ENCODE assay signal across 19 mouse cellular contexts in genomic region chr8:122078321-122078720, GRCm38 (mm10).
A peak's percentile ranks its signal among the peaks of the same experiment; 100 is the strongest.
DNase-seq lines count a peak whose midpoint lies in the region; ATAC-seq lines count a peak whose summit lies in the region.
"Had no signal": no experiment of that assay in that cellular context is flagged by ENCODE, and none has a peak within 500 bp of the region (broad histone marks: within the 10 kb centered on the region; RNA-seq: fewer than 3 reads in every experiment).

No protein-coding gene starts in this region.

- peaks cover 49% of the 10 kb centered on the region for H3K4me1 ChIP-seq in forebrain, embryonic 10.5 days
- H3K4me1 ChIP-seq in forebrain, embryonic 14.5 days (ENCODE audit: control insufficient read depth, insufficient read depth, low read length) = no peaks in the 10 kb centered on the region
- H3K4me1 ChIP-seq in hindbrain, embryonic 12.5 days = 0 out of 2 replicates have a peak, but pooled peaks cover 5% of the 10 kb centered on the region
- no peaks in the 10 kb centered on the region for H3K4me1 ChIP-seq in hindbrain, embryonic 11.5 days (replicated peaks; ENCODE audit: control insufficient read depth, insufficient read depth, low read length)
- H3K4me1 ChIP-seq: forebrain, embryonic 15.5 days had no signal

- peak overlapping the region; percentile 51; the same call in 1 of the 2 replicates for H3K27ac ChIP-seq in forebrain, embryonic 10.5 days
- H3K27ac ChIP-seq in forebrain, embryonic 14.5 days (ENCODE audit: low read depth, low read length) = no peak overlapping the region
- H3K27ac ChIP-seq in hindbrain, embryonic 12.5 days = no peak overlapping the region
- no peak overlapping the region for H3K27ac ChIP-seq in hindbrain, embryonic 11.5 days (ENCODE audit: low read depth, low read length)
- H3K27ac ChIP-seq: forebrain, embryonic 15.5 days; heart, adult 2 months; hindbrain, embryonic 14.5 days; hindbrain, postnatal 0 days had no signal

- DNase-seq in forebrain, embryonic 10.5 days (ENCODE audit: extremely low spot score, low spot score) = no peak
- DNase-seq in forebrain, embryonic 14.5 days (ENCODE audit: low spot score) = no peak
- no peak for DNase-seq in hindbrain, embryonic 11.5 days (ENCODE audit: low spot score)
- no peak for DNase-seq in layer of hippocampus, adult 18-20 months (ENCODE audit: low spot score in 2 of 2)
- DNase-seq: adrenal gland, adult 8-10 months; adrenal gland, postnatal 25 days; cerebellum, adult 11-12 months; cerebellum, adult 8-10 months; cerebellum, postnatal 10 days; cerebellum, postnatal 36 days had no signal

- no peaks in the 10 kb centered on the region for H3K9me3 ChIP-seq in forebrain, embryonic 10.5 days
- no peaks in the 10 kb centered on the region for H3K9me3 ChIP-seq in forebrain, embryonic 14.5 days (replicated peaks; ENCODE audit: control insufficient read depth, low read length)
- no peaks in the 10 kb centered on the region for H3K9me3 ChIP-seq in hindbrain, embryonic 12.5 days (replicated peaks)
- no peaks in the 10 kb centered on the region for H3K9me3 ChIP-seq in hindbrain, embryonic 11.5 days (ENCODE audit: control insufficient read depth, low read length)
- H3K9me3 ChIP-seq: forebrain, embryonic 15.5 days had no signal

- WGBS in forebrain, embryonic 10.5 days = 91% methylated on average over 12 of the region's 12 CpGs
- WGBS in forebrain, embryonic 14.5 days = 88% methylated on average over 12 of the region's 12 CpGs
- 88% methylated on average over 12 of the region's 12 CpGs for WGBS in hindbrain, embryonic 12.5 days
- 86% methylated on average over 12 of the region's 12 CpGs for WGBS in hindbrain, embryonic 11.5 days

- H3K9ac ChIP-seq in forebrain, embryonic 14.5 days (ENCODE audit: low read length) = no peak overlapping the region
- 0 out of 2 replicates have a peak overlapping the region, but pooled peaks have one; percentile 2 for H3K9ac ChIP-seq in hindbrain, embryonic 12.5 days
- no peak overlapping the region for H3K9ac ChIP-seq in hindbrain, embryonic 11.5 days (ENCODE audit: low read depth, low read length)
- H3K9ac ChIP-seq: forebrain, embryonic 15.5 days; hindbrain, embryonic 14.5 days had no signal

- no peak for ATAC-seq in forebrain, embryonic 14.5 days
- ATAC-seq in hindbrain, embryonic 12.5 days (ENCODE audit: low FRiP score) = no peak
- ATAC-seq in hindbrain, embryonic 11.5 days (ENCODE audit: low FRiP score) = no peak
- ATAC-seq in common myeloid progenitor, adult 5-6 weeks (replicated peaks; ENCODE audit: low read depth, poor library complexity, severe bottlenecking) = peak; percentile 36
- peak; percentile 60 for ATAC-seq in megakaryocyte progenitor cell, adult 5-6 weeks (replicated peaks; ENCODE audit: poor library complexity)
- ATAC-seq: activated CD4-positive, CD25-positive, alpha-beta regulatory T cell, adult 4 months; forebrain, embryonic 15.5 days; hindbrain, postnatal 0 days had no signal

- no peak overlapping the region for H3K4me3 ChIP-seq in forebrain, embryonic 10.5 days
- no peak overlapping the region for H3K4me3 ChIP-seq in forebrain, embryonic 14.5 days (ENCODE audit: low read depth, low read length)
- no peak overlapping the region for H3K4me3 ChIP-seq in hindbrain, embryonic 12.5 days
- no peak overlapping the region for H3K4me3 ChIP-seq in hindbrain, embryonic 11.5 days (ENCODE audit: low read depth, low read length)
- H3K4me3 ChIP-seq: forebrain, embryonic 15.5 days; heart, adult 2 months had no signal

- H3K4me2 ChIP-seq in forebrain, embryonic 14.5 days (ENCODE audit: low read length) = no peak overlapping the region
- H3K4me2 ChIP-seq in hindbrain, embryonic 12.5 days (replicated peaks) = no peak overlapping the region
- no peak overlapping the region for H3K4me2 ChIP-seq in hindbrain, embryonic 11.5 days (replicated peaks; ENCODE audit: low read depth, low read length)
- H3K4me2 ChIP-seq: forebrain, embryonic 15.5 days; heart, embryonic 11.5 days; hindbrain, embryonic 14.5 days had no signal

- peaks cover 40% of the 10 kb centered on the region for H3K27me3 ChIP-seq in forebrain, embryonic 10.5 days (ENCODE audit: poor library complexity, severe bottlenecking)
- no peaks in the 10 kb centered on the region for H3K27me3 ChIP-seq in forebrain, embryonic 14.5 days (replicated peaks; ENCODE audit: control insufficient read depth, insufficient read depth, low read length)
- peaks cover 18% of the 10 kb centered on the region for H3K27me3 ChIP-seq in hindbrain, embryonic 12.5 days
- H3K27me3 ChIP-seq in hindbrain, embryonic 11.5 days (ENCODE audit: control insufficient read depth, insufficient read depth, low read length) = no peaks in the 10 kb centered on the region
- H3K27me3 ChIP-seq: forebrain, embryonic 15.5 days had no signal

- H3K36me3 ChIP-seq in forebrain, embryonic 10.5 days (replicated peaks) = no peaks in the 10 kb centered on the region
- H3K36me3 ChIP-seq in forebrain, embryonic 14.5 days (ENCODE audit: control insufficient read depth, insufficient read depth, low read length) = no peaks in the 10 kb centered on the region
- H3K36me3 ChIP-seq in hindbrain, embryonic 12.5 days = no peaks in the 10 kb centered on the region
- H3K36me3 ChIP-seq in hindbrain, embryonic 11.5 days (ENCODE audit: control insufficient read depth, insufficient read depth, low read length) = no peaks in the 10 kb centered on the region
- H3K36me3 ChIP-seq: forebrain, embryonic 15.5 days had no signal

Comparison
In these comparisons a context has a peak if more than half of its experiments do, and no peak if none do; other contexts are left out.
1. ATAC-seq: peak in common myeloid progenitor, adult 5-6 weeks (single experiment) and megakaryocyte progenitor cell, adult 5-6 weeks (single experiment); none in forebrain, embryonic 14.5 days (single experiment), hindbrain, embryonic 12.5 days (single experiment) and hindbrain, embryonic 11.5 days (single experiment).